Mouse (Mus musculus) liver, embryonic 15.5 days (tissue): ENCODE results near the gene Slc27a4. TPM values are rescaled to one million over a fixed set of nuclear protein-coding genes. Genes with fewer than 3 reads are reported as not detected.

Source experiments
- ATAC-seq: fragments of 200-750 bp; cut with Nextera tagmentation; 2 replicates; pipeline ENCODE4 v1.8.0; 2017; ENCODE audit warnings: moderate number of reproducible peaks, mild to moderate bottlenecking, moderate library complexity; ENCODE audit not compliant: insufficient read depth
- H3K27ac ChIP-seq: fragments of 300-500 bp; sonication (generic); replicated peaks from 2 replicates; pipeline ENCODE4 v1.5.1; 2015; ENCODE audit warnings: mild to moderate bottlenecking, inconsistent platforms
- H3K27me3 ChIP-seq: fragments of 300-500 bp; sonication (generic); 2 replicates; pipeline ENCODE4 v1.6.1; 2015; ENCODE audit warnings: mild to moderate bottlenecking, inconsistent platforms
- H3K36me3 ChIP-seq: fragments of 300-500 bp; sonication (generic); replicated peaks from 2 replicates; pipeline ENCODE4 v1.6.1; 2015; ENCODE audit warnings: moderate library complexity, mild to moderate bottlenecking, inconsistent platforms
- H3K4me1 ChIP-seq: fragments of 300-500 bp; sonication (generic); replicated peaks from 2 replicates; pipeline ENCODE4 v1.6.1; 2015; ENCODE audit warnings: inconsistent platforms
- H3K4me2 ChIP-seq: fragments of 300-500 bp; sonication (generic); 2 replicates; pipeline ENCODE4 v1.6.1; 2015; ENCODE audit warnings: moderate library complexity, mild to moderate bottlenecking, inconsistent platforms
- H3K4me3 ChIP-seq: fragments of 300-500 bp; sonication (generic); replicated peaks from 2 replicates; pipeline ENCODE4 v1.5.1; 2015; ENCODE audit warnings: mild to moderate bottlenecking, inconsistent platforms
- H3K9ac ChIP-seq: fragments of 300-500 bp; sonication (generic); 2 replicates; pipeline ENCODE4 v1.6.1; 2015; ENCODE audit warnings: moderate library complexity, mild to moderate bottlenecking, inconsistent platforms
- H3K9me3 ChIP-seq: fragments of 300-500 bp; sonication (generic); replicated peaks from 2 replicates; pipeline ENCODE4 v1.6.1; 2016; ENCODE audit warnings: inconsistent platforms
- WGBS: fragments of 180-500 bp; shearing (Covaris S2); methylation state at CpG from one replicate; pipeline ENCODE4 v1.1.7; 2015; ENCODE audit warnings: mixed read lengths; ENCODE audit not compliant: insufficient replicate concordance; 5-methylcytosine and 5-hydroxymethylcytosine counted together
- polyA plus RNA-seq: library from polyadenylated mRNA; unstranded; fragments of >200 nt; fragmentation: Nextera tagmentation; extraction: Ambion mirVana; gene quantifications from 2 replicates; pipeline ENCODE4 v1.2.1, GENCODE M21; 2015

Gene Slc27a4
- polyA plus RNA-seq, 1 experiment from 2014 or later = 3.2 TPM

GRCm38 (mm10) chr2:29787104-29787917 lies 15.1 kb upstream of the Slc27a4 start, which contains the start of gene Coq4:
Gene Coq4, plus strand, starts transcription at chr2:29787493.
- Histone ChIP-seq H3K4me1 (peaks cover 20% of the 10 kb centered on the region), H3K27ac (peak within 1 kb of the TSS; percentile 83), H3K4me2 (peak within 1 kb of the TSS; percentile 89), H3K36me3 (peaks cover 41% of the 10 kb centered on the region), H3K9ac (peak within 1 kb of the TSS; percentile 65), H3K27me3 (no peaks in the 10 kb centered on the region), H3K4me3 (peak within 1 kb of the TSS; percentile 73), H3K9me3 (no peaks in the 10 kb centered on the region)
- peak; percentile 85 for ATAC-seq
- WGBS = 1% methylated on average over 31 of the region's 31 CpGs

GRCm38 (mm10) chr2:29787937-29788681 lies 14.3 kb upstream of the Slc27a4 start, which contains the start of gene Trub2:
Gene Trub2, minus strand, starts transcription at chr2:29788502.
- peak; percentile 90 for ATAC-seq
- Histone ChIP-seq H3K9me3 (no peaks in the 10 kb centered on the region), H3K4me3 (peak within 1 kb of the TSS; percentile 73), H3K4me2 (peak within 1 kb of the TSS; percentile 89), H3K36me3 (peaks cover 37% of the 10 kb centered on the region), H3K27ac (peak within 1 kb of the TSS; percentile 83), H3K4me1 (peaks cover 20% of the 10 kb centered on the region), H3K27me3 (no peaks in the 10 kb centered on the region), H3K9ac (peak within 1 kb of the TSS; percentile 65)
- WGBS = under 1% methylated on average over 45 of the region's 45 CpGs

GRCm38 (mm10) chr2:29792772-29793487 lies 9.5 kb upstream of the Slc27a4 start:
- no peaks in the 10 kb centered on the region for H3K27me3 ChIP-seq
- no peak overlapping the region for H3K9ac ChIP-seq
- ATAC-seq = no peak
- peaks cover 12% of the 10 kb centered on the region for H3K4me1 ChIP-seq
- 75% methylated on average over 2 of the region's 2 CpGs for WGBS
- H3K36me3 ChIP-seq = peaks cover 18% of the 10 kb centered on the region; the same call in 1 of the 2 replicates
- H3K27ac ChIP-seq = no peak overlapping the region
- H3K4me3 ChIP-seq = no peak overlapping the region
- H3K9me3 ChIP-seq = no peaks in the 10 kb centered on the region
- no peak overlapping the region for H3K4me2 ChIP-seq

- under 1% methylated on average over 39 of the region's 39 CpGs for WGBS
- no peak; the same call in 1 of the 2 replicates for ATAC-seq
Measured at GRCm38 (mm10) chr2:29802827-29803201, 380 bp downstream of the Slc27a4 start.

GRCm38 (mm10) chr2:29803400-29803831 lies 982 bp downstream of the Slc27a4 start:
- ATAC-seq = no peak
- Histone ChIP-seq H3K4me2 (peak overlapping the region; percentile 98), H3K9ac (peak overlapping the region; percentile 71; the same call in 1 of the 2 replicates), H3K27me3 (peaks cover 40% of the 10 kb centered on the region), H3K27ac (no peak overlapping the region), H3K4me3 (peak overlapping the region; percentile 72), H3K9me3 (no peaks in the 10 kb centered on the region), H3K36me3 (0 out of 2 replicates have a peak, but pooled peaks cover 8% of the 10 kb centered on the region), H3K4me1 (peaks cover 14% of the 10 kb centered on the region)
- WGBS = 25% methylated on average over 6 of the region's 6 CpGs

More at GRCm38 (mm10) chr2:29802827-29803201, 380 bp downstream of the Slc27a4 start:
- Histone ChIP-seq H3K27me3 (peaks cover 40% of the 10 kb centered on the region), H3K4me1 (peaks cover 14% of the 10 kb centered on the region), H3K9me3 (no peaks in the 10 kb centered on the region), H3K9ac (peak overlapping the region; percentile 71), H3K4me2 (peak overlapping the region; percentile 98), H3K36me3 (0 out of 2 replicates have a peak, but pooled peaks cover 8% of the 10 kb centered on the region), H3K27ac (no peak overlapping the region; the same call in 1 of the 2 replicates), H3K4me3 (peak overlapping the region; percentile 72)

GRCm38 (mm10) chr2:29815678-29816371 lies 13.4 kb downstream of the Slc27a4 start:
- WGBS = 66% methylated on average over 11 of the region's 11 CpGs
- no peak overlapping the region for H3K27ac ChIP-seq
- H3K9me3 ChIP-seq = no peaks in the 10 kb centered on the region
- H3K9ac ChIP-seq = no peak overlapping the region
- peaks cover 24% of the 10 kb centered on the region for H3K4me1 ChIP-seq
- ATAC-seq = no peak
- no peak overlapping the region for H3K4me2 ChIP-seq
- no peaks in the 10 kb centered on the region for H3K27me3 ChIP-seq
- peaks cover 10% of the 10 kb centered on the region for H3K36me3 ChIP-seq
- H3K4me3 ChIP-seq = no peak overlapping the region

- no peak overlapping the region for H3K4me2 ChIP-seq
- H3K27ac ChIP-seq = no peak overlapping the region
Measured at GRCm38 (mm10) chr2:29817426-29818232, 15.2 kb downstream of the Slc27a4 start.

GRCm38 (mm10) chr2:29819363-29819762 lies 16.9 kb downstream of the Slc27a4 start:
- no peak for ATAC-seq
- H3K9me3 ChIP-seq = no peaks in the 10 kb centered on the region
- H3K4me1 ChIP-seq = peaks cover 26% of the 10 kb centered on the region
- no peak overlapping the region; the same call in 1 of the 2 replicates for H3K9ac ChIP-seq
- 31% methylated on average over 2 of the region's 2 CpGs for WGBS
- H3K27ac ChIP-seq = no peak overlapping the region
- 0 out of 2 replicates have a peak, but pooled peaks cover 3% of the 10 kb centered on the region for H3K36me3 ChIP-seq
- peak overlapping the region; percentile 58; the same call in 1 of the 2 replicates for H3K4me3 ChIP-seq
- H3K27me3 ChIP-seq = no peaks in the 10 kb centered on the region
- H3K4me2 ChIP-seq = peak overlapping the region; percentile 88

More at GRCm38 (mm10) chr2:29817426-29818232, 15.2 kb downstream of the Slc27a4 start:
- no peak for ATAC-seq
- Histone ChIP-seq H3K4me1 (peaks cover 26% of the 10 kb centered on the region), H3K9ac (no peak overlapping the region), H3K4me3 (no peak overlapping the region), H3K36me3 (peaks cover 8% of the 10 kb centered on the region), H3K9me3 (no peaks in the 10 kb centered on the region), H3K27me3 (no peaks in the 10 kb centered on the region)
- 40% methylated on average over 8 of the region's 8 CpGs for WGBS

GRCm38 (mm10) chr2:29820025-29820817 lies 17.8 kb downstream of the Slc27a4 start, which contains the start of gene Urm1:
Gene Urm1, plus strand, starts transcription at chr2:29820075.
- Histone ChIP-seq H3K4me3 (peak within 1 kb of the TSS; percentile 58), H3K9ac (peak within 1 kb of the TSS; percentile 58), H3K9me3 (no peaks in the 10 kb centered on the region), H3K36me3 (0 out of 2 replicates have a peak, but pooled peaks cover 3% of the 10 kb centered on the region), H3K4me1 (peaks cover 26% of the 10 kb centered on the region), H3K27ac (peak within 1 kb of the TSS; percentile 81), H3K4me2 (peak within 1 kb of the TSS; percentile 88), H3K27me3 (no peaks in the 10 kb centered on the region)
- WGBS = under 1% methylated on average over 35 of the region's 35 CpGs
- peak; percentile 65 for ATAC-seq
